Mouse (Mus musculus): Measurements from ENCODE around the gene Ifit3b. TPM values are rescaled to one million over a fixed set of nuclear protein-coding genes. Genes with fewer than 3 reads are reported as not detected.
"Not testable (repeated sequence)": the region's sequence is repeated elsewhere in the genome, so short reads cannot be mapped to it uniquely, and the experiment has no call there.

The Ifit3b gene
- polyA plus RNA-seq, 1 experiment from 2014 or later, result not detected

DNA sequence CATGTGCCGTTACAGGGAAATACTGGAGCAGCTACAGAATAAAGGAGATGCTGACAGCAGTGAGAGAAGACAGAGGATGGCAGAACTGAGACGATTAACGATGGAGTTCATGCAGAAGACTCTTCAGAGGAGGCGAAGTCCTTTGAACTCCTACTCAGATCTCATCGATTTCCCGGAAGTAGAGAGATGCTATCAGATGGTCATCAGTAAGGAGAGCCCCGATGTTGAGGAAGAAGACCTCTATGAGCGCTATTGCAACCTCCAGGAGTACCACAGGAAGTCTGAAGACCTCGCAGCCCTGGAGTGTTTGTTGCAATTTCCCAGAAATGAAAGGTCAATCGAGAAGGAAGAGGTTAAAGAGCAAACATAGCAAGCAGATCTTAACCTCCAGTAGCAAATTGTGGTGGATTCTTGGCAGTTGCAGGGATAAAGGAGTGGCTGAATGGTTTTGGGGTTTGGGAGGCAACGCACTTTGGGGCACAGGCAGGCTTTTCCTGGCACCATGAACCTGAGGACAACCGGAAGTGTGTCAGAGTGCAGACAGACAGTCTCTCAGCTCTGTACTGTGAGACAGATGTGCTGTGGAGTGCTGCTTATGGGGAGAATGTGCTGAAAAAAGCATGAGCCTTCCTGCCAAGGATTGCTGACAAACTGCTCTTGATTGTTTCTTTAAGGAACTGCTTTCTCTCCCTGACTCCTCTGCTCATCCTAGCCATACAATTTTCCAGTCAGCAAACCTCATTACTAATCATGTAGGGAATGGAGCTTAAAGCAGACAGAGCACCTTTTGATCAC lies 19.7 kb upstream of the Ifit3b start:
- not testable (repeated sequence) for H3K4me1 ChIP-seq; H3K36me3 ChIP-seq; ATAC-seq (ENCODE audit: low FRiP score); H3K4me3 ChIP-seq; H3K9me3 ChIP-seq (replicated peaks); H3K9ac ChIP-seq; H3K27me3 ChIP-seq; H3K4me2 ChIP-seq (replicated peaks); H3K27ac ChIP-seq
- 81% methylated on average over 7 of the region's 12 CpGs for WGBS

DNA sequence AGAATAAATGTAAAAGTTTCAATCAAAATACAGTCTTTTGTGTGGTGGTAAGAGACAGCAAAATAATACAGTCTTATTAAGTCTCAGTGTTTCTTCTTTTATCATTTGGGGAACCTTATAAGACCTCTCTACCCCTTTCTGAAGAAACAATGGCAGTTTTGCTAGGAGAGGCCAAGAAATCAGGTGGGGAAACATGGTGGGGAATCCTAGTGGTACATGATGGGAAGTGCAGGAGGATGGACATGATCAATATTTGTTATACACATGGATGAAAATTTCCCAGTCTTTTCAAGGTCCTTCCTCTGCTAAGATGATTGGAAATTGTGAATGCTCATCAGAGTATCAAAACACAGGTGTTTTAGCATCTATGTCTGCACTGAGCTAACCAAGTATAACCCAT lies 18.8 kb upstream of the Ifit3b start:
- Histone ChIP-seq H3K27me3 (no peaks in the 10 kb centered on the region), H3K36me3 (no peaks in the 10 kb centered on the region), H3K4me3 (no peak overlapping the region), H3K9ac (no peak overlapping the region), H3K27ac (no peak overlapping the region), H3K4me2 (replicated peaks) (no peak overlapping the region), H3K4me1 (no peaks in the 10 kb centered on the region), H3K9me3 (replicated peaks) (no peaks in the 10 kb centered on the region)
- no peak for ATAC-seq (ENCODE audit: low FRiP score)

DNA sequence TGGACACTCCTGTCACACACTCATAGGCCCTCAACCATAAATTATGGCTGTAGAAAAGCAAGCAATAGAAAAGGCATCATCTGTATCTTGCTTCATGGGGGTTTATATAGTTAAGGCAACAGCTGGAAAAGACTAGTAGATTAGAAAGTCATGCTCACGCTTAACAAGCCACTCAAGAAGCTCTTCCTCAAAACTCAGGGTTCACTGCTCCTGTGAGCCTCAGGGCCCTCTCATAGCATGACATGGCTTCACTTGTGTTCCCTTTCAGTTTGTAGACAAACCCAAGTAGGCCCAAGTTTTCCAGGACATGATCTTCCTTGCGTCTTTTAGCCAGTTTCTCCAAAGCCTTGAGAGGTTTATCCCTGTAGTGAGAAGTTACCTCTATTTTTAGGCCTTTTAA lies 14.3 kb upstream of the Ifit3b start:
- ATAC-seq (ENCODE audit: low FRiP score), result no peak
- H3K9ac ChIP-seq, result no peak overlapping the region
- no peak overlapping the region for H3K4me3 ChIP-seq
- no peak overlapping the region for H3K4me2 ChIP-seq (replicated peaks)
- no peaks in the 10 kb centered on the region for H3K27me3 ChIP-seq
- H3K9me3 ChIP-seq (replicated peaks), result no peaks in the 10 kb centered on the region
- no peaks in the 10 kb centered on the region for H3K4me1 ChIP-seq
- no peak overlapping the region for H3K27ac ChIP-seq
- H3K36me3 ChIP-seq, result no peaks in the 10 kb centered on the region
- 91% methylated on average over 2 of the region's 2 CpGs for WGBS

DNA sequence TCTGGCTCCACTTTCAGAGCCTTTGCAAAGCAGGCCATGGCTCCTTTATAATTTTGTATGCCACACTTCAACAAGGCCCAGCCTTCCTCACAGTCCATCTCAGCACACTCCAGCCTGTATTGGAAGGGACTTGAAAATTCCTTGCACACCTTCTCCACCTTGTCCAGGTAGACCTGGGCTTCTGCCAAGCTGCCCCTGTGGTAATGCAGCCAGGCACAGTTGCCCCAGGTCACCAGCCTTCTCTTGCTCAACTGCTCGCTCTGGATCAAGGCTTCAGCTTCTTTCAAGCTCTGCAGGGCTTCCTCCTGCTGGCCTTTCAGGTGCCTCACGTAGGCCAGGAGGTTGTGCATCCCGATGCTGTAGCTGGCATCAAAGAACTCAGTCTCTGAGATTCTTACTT lies 13.2 kb upstream of the Ifit3b start:
- not testable (repeated sequence) for H3K4me2 ChIP-seq (replicated peaks); H3K27ac ChIP-seq

DNA sequence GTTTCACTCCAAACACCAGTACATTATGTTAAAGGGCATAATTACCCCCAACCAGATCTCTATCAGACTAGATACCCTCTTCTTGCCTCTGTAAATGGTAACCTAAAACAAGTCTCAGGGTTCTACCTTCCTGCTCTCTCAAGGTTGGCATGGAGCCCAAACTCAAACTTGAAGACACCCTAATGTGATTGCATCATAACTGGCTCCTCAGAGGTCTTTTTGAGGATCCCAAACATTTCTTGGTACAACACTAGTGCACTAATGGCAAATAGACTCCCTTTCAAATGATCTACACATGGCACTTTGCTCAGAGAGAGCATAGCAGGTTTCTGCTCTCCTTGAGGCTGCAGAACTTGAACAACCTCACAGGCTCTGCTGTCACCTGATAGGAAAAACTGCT lies 11.0 kb upstream of the Ifit3b start:
- no peak for ATAC-seq (ENCODE audit: low FRiP score)
- Histone ChIP-seq H3K9ac (no peak overlapping the region), H3K27ac (no peak overlapping the region), H3K4me3 (no peak overlapping the region), H3K27me3 (no peaks in the 10 kb centered on the region), H3K4me2 (replicated peaks) (no peak overlapping the region), H3K4me1 (no peaks in the 10 kb centered on the region), H3K9me3 (replicated peaks) (0 out of 2 replicates have a peak, but pooled peaks cover 2% of the 10 kb centered on the region), H3K36me3 (no peaks in the 10 kb centered on the region)

More for the DNA sequence above, 13.2 kb upstream of the Ifit3b start:
- not testable (repeated sequence) for H3K9ac ChIP-seq; H3K27me3 ChIP-seq; H3K4me1 ChIP-seq; H3K36me3 ChIP-seq; H3K9me3 ChIP-seq (replicated peaks); H3K4me3 ChIP-seq; ATAC-seq (ENCODE audit: low FRiP score)
- 88% methylated on average over 3 of the region's 3 CpGs for WGBS

DNA sequence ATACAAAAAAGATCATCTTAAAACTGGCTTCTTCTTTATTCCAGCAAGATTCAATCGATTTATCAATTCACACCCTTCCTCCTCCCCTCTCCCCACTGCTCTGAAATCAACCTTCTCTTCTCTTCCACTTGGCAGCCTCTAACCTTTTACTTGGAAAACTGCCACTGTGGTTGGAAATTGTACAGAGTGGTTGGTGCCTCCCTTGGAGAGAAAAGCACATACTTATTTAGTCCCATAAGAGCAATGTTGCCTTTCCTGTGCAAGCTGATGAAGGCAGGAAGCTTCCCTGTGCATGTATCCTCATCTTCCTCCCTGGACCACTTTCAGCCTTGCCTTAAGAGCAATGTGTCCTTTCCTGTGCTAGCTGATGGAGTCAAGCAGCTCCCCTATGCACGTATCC lies 9.4 kb upstream of the Ifit3b start:
- ATAC-seq (ENCODE audit: low FRiP score), result no peak
- 94% methylated on average over 2 of the region's 2 CpGs for WGBS
- Histone ChIP-seq H3K27me3 (no peaks in the 10 kb centered on the region), H3K27ac (no peak overlapping the region), H3K9ac (no peak overlapping the region), H3K4me1 (no peaks in the 10 kb centered on the region), H3K36me3 (no peaks in the 10 kb centered on the region), H3K4me2 (replicated peaks) (no peak overlapping the region), H3K4me3 (no peak overlapping the region), H3K9me3 (replicated peaks) (0 out of 2 replicates have a peak, but pooled peaks cover 2% of the 10 kb centered on the region)

DNA sequence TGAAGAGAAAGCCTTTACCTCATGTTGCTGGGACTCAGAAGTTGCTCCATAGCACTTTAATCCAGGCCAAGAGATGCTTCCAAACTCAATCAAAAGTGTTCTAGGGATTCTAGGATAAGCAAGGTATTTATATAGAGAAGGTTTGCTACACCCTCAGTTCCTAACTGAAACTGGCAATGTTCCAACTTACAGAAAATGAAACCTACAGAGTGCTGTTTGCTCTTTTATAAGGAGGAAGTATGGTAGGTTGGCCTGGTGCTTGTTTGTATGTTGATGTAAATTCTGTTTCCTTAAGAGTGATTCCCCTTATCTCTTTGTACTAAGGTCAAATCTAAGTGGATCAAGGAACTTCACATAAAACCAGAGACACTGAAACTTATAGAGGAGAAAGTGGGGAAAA lies 8.5 kb upstream of the Ifit3b start:
- H3K9ac ChIP-seq; ATAC-seq (ENCODE audit: low FRiP score); H3K4me2 ChIP-seq (replicated peaks); H3K4me3 ChIP-seq; H3K36me3 ChIP-seq; H3K27me3 ChIP-seq; H3K27ac ChIP-seq; H3K4me1 ChIP-seq; H3K9me3 ChIP-seq (replicated peaks): not testable (repeated sequence)

DNA sequence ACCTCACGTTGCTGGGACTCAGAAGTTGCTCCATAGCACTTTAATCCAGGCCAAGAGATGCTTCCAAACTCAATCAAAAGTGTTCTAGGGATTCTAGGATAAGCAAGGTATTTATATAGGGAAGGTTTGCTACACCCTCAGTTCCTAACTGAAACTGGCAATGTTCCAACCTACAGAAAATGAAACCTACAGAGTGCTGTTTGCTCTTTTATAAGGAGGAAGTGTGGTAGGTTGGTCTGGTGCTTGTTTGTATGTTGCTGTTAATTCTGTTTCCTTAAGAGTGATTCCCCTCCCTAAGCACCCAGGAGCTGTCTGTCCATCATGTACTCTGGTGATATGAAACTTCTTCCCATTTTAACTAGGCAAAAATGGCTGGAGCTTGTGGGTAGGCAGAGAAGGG lies 5.9 kb upstream of the Ifit3b start, which contains the start of gene Ifit1bl1:
TSS of gene Ifit1bl1 (minus strand) at position 69 of the 400 bp plus-strand sequence.
- not testable (repeated sequence) for H3K36me3 ChIP-seq; H3K4me1 ChIP-seq; H3K9ac ChIP-seq; H3K4me2 ChIP-seq (replicated peaks); H3K27me3 ChIP-seq; H3K27ac ChIP-seq; ATAC-seq (ENCODE audit: low FRiP score); H3K4me3 ChIP-seq; H3K9me3 ChIP-seq (replicated peaks)
- 30% methylated on average over 1 of the region's 1 CpGs for WGBS

DNA sequence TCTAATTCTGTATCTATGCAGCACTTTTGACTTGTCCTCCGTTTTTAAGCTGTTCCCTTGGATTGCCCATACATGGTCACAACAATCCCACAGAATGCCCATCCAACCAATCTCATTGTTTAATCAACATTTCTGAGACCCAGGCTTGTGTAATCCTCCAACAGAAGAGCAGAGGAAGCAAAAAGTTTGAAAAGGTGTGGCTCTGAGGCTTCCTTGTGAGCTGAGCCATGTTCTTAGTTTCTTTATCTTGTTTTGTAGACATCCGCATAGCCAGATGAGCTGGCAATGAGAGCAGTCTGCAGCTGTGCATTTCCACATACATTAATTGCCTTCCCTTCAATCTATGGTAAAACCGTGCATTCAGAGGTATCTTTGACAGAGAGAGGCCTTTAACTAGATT lies 2.3 kb upstream of the Ifit3b start:
- ATAC-seq (ENCODE audit: low FRiP score), result no peak

DNA sequence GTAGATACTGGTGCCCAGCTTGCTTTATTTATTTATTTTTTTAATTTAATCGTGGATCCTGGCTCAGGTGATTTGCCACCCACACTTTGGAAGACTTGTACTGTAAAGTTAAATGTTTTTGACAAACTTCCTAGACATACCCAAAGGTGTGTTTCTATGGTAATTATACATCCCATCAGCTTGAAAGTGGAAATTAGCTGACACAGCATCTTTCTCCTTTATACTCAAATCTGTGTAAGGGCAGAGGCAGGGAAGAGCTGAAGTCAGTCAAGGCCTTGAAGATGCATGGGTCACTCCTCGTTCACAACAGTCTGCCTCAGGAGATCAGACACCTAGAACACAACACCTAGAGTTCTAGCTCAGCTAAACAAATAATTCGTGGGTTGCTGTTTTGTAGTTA lies 2.3 kb downstream of the Ifit3b start:
- H3K4me1 ChIP-seq; H3K9ac ChIP-seq; H3K27me3 ChIP-seq; H3K9me3 ChIP-seq (replicated peaks); H3K4me2 ChIP-seq (replicated peaks); H3K36me3 ChIP-seq; H3K27ac ChIP-seq; ATAC-seq (ENCODE audit: low FRiP score); H3K4me3 ChIP-seq: not testable (repeated sequence)
- WGBS, result 80% methylated on average over 3 of the region's 3 CpGs

More for the DNA sequence above, 2.3 kb upstream of the Ifit3b start:
- H3K27ac ChIP-seq, result no peak overlapping the region
- no peak overlapping the region for H3K4me3 ChIP-seq
- 88% methylated on average over 3 of the region's 3 CpGs for WGBS
- no peaks in the 10 kb centered on the region for H3K36me3 ChIP-seq
- H3K4me1 ChIP-seq, result no peaks in the 10 kb centered on the region
- no peak overlapping the region for H3K4me2 ChIP-seq (replicated peaks)
- H3K9me3 ChIP-seq (replicated peaks), result 0 out of 2 replicates have a peak, but pooled peaks cover 2% of the 10 kb centered on the region
- no peak overlapping the region for H3K9ac ChIP-seq
- H3K27me3 ChIP-seq, result no peaks in the 10 kb centered on the region

DNA sequence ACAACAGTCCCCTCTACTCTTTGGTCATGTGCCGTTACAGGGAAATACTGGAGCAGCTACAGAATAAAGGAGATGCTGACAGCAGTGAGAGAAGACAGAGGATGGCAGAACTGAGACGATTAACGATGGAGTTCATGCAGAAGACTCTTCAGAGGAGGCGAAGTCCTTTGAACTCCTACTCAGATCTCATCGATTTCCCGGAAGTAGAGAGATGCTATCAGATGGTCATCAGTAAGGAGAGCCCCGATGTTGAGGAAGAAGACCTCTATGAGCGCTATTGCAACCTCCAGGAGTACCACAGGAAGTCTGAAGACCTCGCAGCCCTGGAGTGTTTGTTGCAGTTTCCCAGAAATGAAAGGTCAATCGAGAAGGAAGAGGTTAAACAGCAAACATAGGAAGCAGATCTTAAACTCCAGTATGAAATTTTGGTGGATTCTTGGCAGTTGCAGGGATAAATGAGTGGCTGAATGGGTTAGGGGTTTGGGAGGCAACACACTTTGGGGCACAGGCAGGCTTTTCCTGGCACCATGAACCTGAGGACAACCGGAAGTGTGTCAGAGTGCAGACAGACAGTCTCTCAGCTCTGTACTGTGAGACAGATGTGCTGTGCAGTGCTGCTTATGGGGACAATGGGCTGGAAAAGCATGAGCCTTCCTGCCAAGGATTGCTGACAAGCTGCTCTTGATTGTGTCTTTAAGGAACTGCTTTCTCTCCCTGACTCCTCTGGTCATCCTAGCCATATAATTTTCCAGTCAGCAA lies 4.7 kb downstream of the Ifit3b start:
- H3K27ac ChIP-seq; H3K4me2 ChIP-seq (replicated peaks); ATAC-seq (ENCODE audit: low FRiP score); H3K9ac ChIP-seq; H3K4me3 ChIP-seq; H3K36me3 ChIP-seq; H3K4me1 ChIP-seq; H3K27me3 ChIP-seq; H3K9me3 ChIP-seq (replicated peaks): not testable (repeated sequence)
- WGBS, result 85% methylated on average over 5 of the region's 11 CpGs

DNA sequence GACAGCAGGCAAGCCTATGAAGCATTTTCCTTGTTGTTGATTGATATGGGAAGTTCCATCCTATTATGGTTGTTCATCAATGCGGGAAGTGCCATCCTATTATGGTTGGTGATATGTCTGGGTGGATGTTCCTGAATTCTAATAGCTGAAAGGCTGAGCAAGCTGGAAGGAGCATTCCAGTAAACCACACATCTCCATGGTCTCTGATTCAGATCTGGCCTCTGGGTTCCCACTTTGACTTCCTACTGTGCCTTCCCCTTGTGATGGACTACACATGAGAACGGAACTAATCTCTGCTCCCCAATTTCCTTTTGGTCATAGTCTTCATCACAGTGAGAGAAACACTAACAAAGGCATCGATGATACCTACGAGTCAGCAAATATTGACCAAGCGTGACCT lies 13.1 kb downstream of the Ifit3b start:
- Histone ChIP-seq H3K4me3 (no peak overlapping the region), H3K9ac (no peak overlapping the region), H3K36me3 (no peaks in the 10 kb centered on the region), H3K27me3 (no peaks in the 10 kb centered on the region), H3K27ac (no peak overlapping the region), H3K4me2 (replicated peaks) (no peak overlapping the region), H3K4me1 (no peaks in the 10 kb centered on the region), H3K9me3 (replicated peaks) (no peaks in the 10 kb centered on the region)
- no peak for ATAC-seq (ENCODE audit: low FRiP score)
- 94% methylated on average over 5 of the region's 5 CpGs for WGBS

DNA sequence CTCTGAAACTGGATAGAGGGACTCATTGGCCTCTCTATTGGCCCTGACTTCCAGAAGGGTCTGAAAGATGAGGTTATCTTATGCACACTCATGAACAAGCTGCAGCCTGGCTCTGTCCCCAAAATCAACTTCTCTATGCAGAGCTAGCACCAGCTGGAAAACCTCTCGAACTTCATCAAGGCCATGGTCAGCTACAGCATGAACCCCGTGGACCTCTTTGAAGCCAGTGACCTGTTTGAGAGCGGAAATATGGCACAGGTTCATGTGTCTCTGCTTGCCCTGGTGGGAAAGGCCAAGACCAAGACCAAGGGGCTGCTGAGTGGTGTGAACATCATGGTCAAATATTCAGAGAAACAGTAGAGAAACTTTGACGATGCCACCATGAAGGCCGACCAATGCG lies 16.0 kb downstream of the Ifit3b start:
- Histone ChIP-seq H3K27ac (no peak overlapping the region), H3K27me3 (no peaks in the 10 kb centered on the region), H3K4me1 (no peaks in the 10 kb centered on the region), H3K36me3 (no peaks in the 10 kb centered on the region), H3K4me3 (no peak overlapping the region), H3K9ac (no peak overlapping the region), H3K9me3 (replicated peaks) (no peaks in the 10 kb centered on the region), H3K4me2 (replicated peaks) (no peak overlapping the region)
- 93% methylated on average over 6 of the region's 6 CpGs for WGBS
- ATAC-seq (ENCODE audit: low FRiP score), result no peak

All from hindbrain, embryonic 12.5 days (tissue).